Mouse (Mus musculus) retina, embryonic 14.5 days (tissue): ENCODE data around the gene Chd3.

ENCODE experiments used
- DNase-seq: peaks from one replicate; pipeline ENCODE4 v3.0.0-alpha.2; 2015; ENCODE audit warnings: low spot score

Gene Chd3

GRCm38 (mm10) chr11:69389531-69390399 is 20.6 kb upstream of the Chd3 start:
- DNase-seq, result no peak

GRCm38 (mm10) chr11:69388680-69389079 is 19.5 kb upstream of the Chd3 start:
- DNase-seq, result no peak

- DNase-seq, result no peak
Measured at GRCm38 (mm10) chr11:69386758-69387157, 17.6 kb upstream of the Chd3 start.

GRCm38 (mm10) chr11:69384979-69385378 is 15.8 kb upstream of the Chd3 start:
- DNase-seq, result no peak

GRCm38 (mm10) chr11:69382478-69383105 is 13.4 kb upstream of the Chd3 start:
- no peak for DNase-seq

GRCm38 (mm10) chr11:69381356-69381755 is 12.2 kb upstream of the Chd3 start:
- no peak for DNase-seq

GRCm38 (mm10) chr11:69379600-69379999 is 10.4 kb upstream of the Chd3 start:
- no peak for DNase-seq

GRCm38 (mm10) chr11:69377766-69378165 is 8.6 kb upstream of the Chd3 start:
- no peak for DNase-seq

- no peak for DNase-seq
Measured at GRCm38 (mm10) chr11:69375646-69376045, 6.4 kb upstream of the Chd3 start.

GRCm38 (mm10) chr11:69373223-69373965 is 4.2 kb upstream of the Chd3 start:
- no peak for DNase-seq

- DNase-seq, result peak; percentile 47
Measured at GRCm38 (mm10) chr11:69372780-69373170, 3.6 kb upstream of the Chd3 start.

GRCm38 (mm10) chr11:69372056-69372779 is 3.0 kb upstream of the Chd3 start:
- no peak for DNase-seq

- no peak for DNase-seq
Measured at GRCm38 (mm10) chr11:69371601-69372000, 2.4 kb upstream of the Chd3 start.

- no peak for DNase-seq
Measured at GRCm38 (mm10) chr11:69370817-69371215, 1.6 kb upstream of the Chd3 start.

- DNase-seq, result no peak
Measured at GRCm38 (mm10) chr11:69369990-69370816, 997 bp upstream of the Chd3 start.

- peak; percentile 63 for DNase-seq
Measured at GRCm38 (mm10) chr11:69368356-69369214, 621 bp downstream of the Chd3 start.

- DNase-seq, result peak; percentile 66
Measured at GRCm38 (mm10) chr11:69367616-69368355, 1.4 kb downstream of the Chd3 start.

- peak; percentile 41 for DNase-seq
Measured at GRCm38 (mm10) chr11:69366855-69367615, 2.2 kb downstream of the Chd3 start.
